Mouse (Mus musculus) testis, adult 2 months (tissue): ENCODE results near the gene Amz2.

Experiments
- CTCF ChIP-seq: fragments of 200-500 bp; IDR thresholded peaks from 2 replicates; pipeline ENCODE4 v1.5.1; 2012; ENCODE audit warnings: low read depth, mild to moderate bottlenecking, inconsistent platforms, low read length, moderate library complexity; ENCODE audit not compliant: control insufficient read depth, insufficient read depth, insufficient replicate concordance
- POLR2A ChIP-seq: fragments of 200-500 bp; IDR thresholded peaks from 2 replicates; pipeline ENCODE4 v1.6.1; 2012; ENCODE audit warnings: low read depth, mild to moderate bottlenecking, inconsistent platforms, low read length, moderate library complexity; ENCODE audit not compliant: control insufficient read depth

DNA sequence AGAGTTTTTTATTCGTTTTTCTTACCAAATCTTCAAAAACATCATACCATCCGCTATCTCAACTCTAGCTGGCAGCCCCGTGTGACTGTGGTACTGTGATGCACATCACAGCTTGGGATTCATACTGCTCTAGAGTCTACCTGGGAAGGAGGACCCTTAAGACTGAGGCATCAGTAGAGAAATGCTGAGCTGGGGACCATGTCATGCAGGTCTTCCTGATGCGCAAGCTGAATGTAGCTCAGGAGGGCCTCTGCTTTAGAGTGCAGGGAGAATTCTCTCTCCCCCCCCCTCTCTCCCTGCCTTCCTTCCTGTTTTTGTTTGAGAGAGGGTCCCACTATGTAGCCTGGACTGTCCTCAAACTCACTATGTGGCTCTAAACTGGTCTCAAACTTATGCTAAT is 14.9 kb downstream of the Amz2 start:
- TF ChIP-seq POLR2A (no peak), CTCF (no peak)
